In the genomic region with DNA sequence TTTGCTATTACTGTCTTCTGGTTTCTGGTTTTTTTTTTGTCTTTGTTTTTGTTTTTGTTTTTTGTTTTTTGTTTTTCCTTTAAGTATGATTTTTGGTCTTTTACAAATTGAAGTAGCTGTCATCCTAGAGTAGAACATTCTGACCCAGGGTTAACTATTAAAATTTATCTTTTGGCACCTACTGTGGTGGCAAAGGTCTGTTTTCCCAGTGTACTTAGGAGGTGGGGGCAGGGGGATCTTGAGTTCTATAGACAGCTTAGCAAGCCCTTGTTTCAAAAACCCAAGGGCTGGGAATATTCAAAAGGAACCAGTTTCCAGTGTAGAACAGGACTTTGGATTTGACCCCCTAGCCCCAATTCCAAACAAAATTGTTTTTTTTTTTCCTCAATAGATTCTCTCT, we compare ENCODE assay signal across 26 mouse cellular contexts. TPM values are rescaled to one million over a fixed set of nuclear protein-coding genes. Genes with fewer than 3 reads are reported as not detected.
DNase-seq lines count a peak whose midpoint lies in the region; ATAC-seq and TF ChIP-seq lines count a peak whose summit lies in the region.
"Had no signal": no experiment of that assay in that cellular context is flagged by ENCODE, and none has a peak within 500 bp of the region (broad histone marks: within the 10 kb centered on the region; RNA-seq: fewer than 3 reads in every experiment).

No protein-coding gene starts in this region.

- no peaks in the 10 kb centered on the region for H3K27me3 ChIP-seq in kidney, adult 2 months (replicated peaks; ENCODE audit: control insufficient read depth, insufficient read depth, low read length)
- no peaks in the 10 kb centered on the region for H3K27me3 ChIP-seq in kidney, embryonic 14.5 days (ENCODE audit: control insufficient read depth, insufficient read depth, low read length)
- no peaks in the 10 kb centered on the region for H3K27me3 ChIP-seq in CH12.LX (replicated peaks)
- H3K27me3 ChIP-seq: embryonic facial prominence, embryonic 12.5 days; embryonic facial prominence, embryonic 15.5 days; hindbrain, embryonic 13.5 days; Patski had no signal

- no peak for TF ChIP-seq POLR2A in kidney, adult 2 months (IDR thresholded peaks at IDR 0.05; ENCODE audit: low read depth, low read length)
- TF ChIP-seq POLR2A in CH12.LX (IDR thresholded peaks at IDR 0.05; ENCODE audit: low read depth, low read length) = no peak

- no peak overlapping the region for H3K27ac ChIP-seq in kidney, adult 2 months (ENCODE audit: insufficient read depth, low read depth, low read length)
- no peak overlapping the region for H3K27ac ChIP-seq in kidney, embryonic 14.5 days (ENCODE audit: low read depth, low read length)
- H3K27ac ChIP-seq in CH12.LX (ENCODE audit: insufficient read depth, low read depth) = no peak overlapping the region
- H3K27ac ChIP-seq: embryonic facial prominence, embryonic 12.5 days; embryonic facial prominence, embryonic 15.5 days; gastrocnemius, adult 2 months; hindbrain, embryonic 10.5 days; hindbrain, embryonic 13.5 days had no signal

- no peak overlapping the region for H3K4me3 ChIP-seq in kidney, adult 2 months (ENCODE audit: insufficient read depth, low read depth, low read length)
- H3K4me3 ChIP-seq in kidney, embryonic 14.5 days (ENCODE audit: low read length) = no peak overlapping the region
- no peak overlapping the region for H3K4me3 ChIP-seq in CH12.LX (replicated peaks in 1 of 3; ENCODE audit: low read depth in 2 of 3, low read length in 2 of 3, poor library complexity in 1 of 3)
- H3K4me3 ChIP-seq: embryonic facial prominence, embryonic 12.5 days; embryonic facial prominence, embryonic 15.5 days; gastrocnemius, adult 2 months; hindbrain, embryonic 10.5 days; hindbrain, embryonic 13.5 days had no signal

- no peak for TF ChIP-seq EP300 in CH12.LX (IDR thresholded peaks at IDR 0.05; ENCODE audit: low read length)

- TF ChIP-seq CTCF in kidney, adult 2 months (conservative IDR thresholded peaks at IDR 0.05; ENCODE audit: insufficient read depth, insufficient read length, low read depth, low read length) = no peak
- TF ChIP-seq CTCF in CH12.LX (conservative IDR thresholded peaks at IDR 0.05 in 1 of 2, IDR thresholded peaks at IDR 0.05 in 1 of 2; ENCODE audit: low read depth in 2 of 2, low read length in 2 of 2) = no peak

- TF ChIP-seq RAD21 in CH12.LX (IDR thresholded peaks at IDR 0.05; ENCODE audit: low read depth, low read length) = no peak

- no peak overlapping the region for H3K9ac ChIP-seq in kidney, embryonic 14.5 days (ENCODE audit: low read depth, low read length)
- no peak overlapping the region for H3K9ac ChIP-seq in CH12.LX (ENCODE audit: insufficient read depth, low read depth)
- H3K9ac ChIP-seq: embryonic facial prominence, embryonic 12.5 days; embryonic facial prominence, embryonic 15.5 days; forebrain, postnatal 0 days; hindbrain, embryonic 13.5 days had no signal

- no peaks in the 10 kb centered on the region; the same call in 1 of the 2 replicates for H3K36me3 ChIP-seq in kidney, adult 2 months (ENCODE audit: control insufficient read depth, insufficient read depth, low read length)
- H3K36me3 ChIP-seq in kidney, embryonic 14.5 days (ENCODE audit: control insufficient read depth, insufficient read depth, low read length) = peaks cover 3% of the 10 kb centered on the region; the same call in 1 of the 2 replicates
- H3K36me3 ChIP-seq in CH12.LX (replicated peaks in 1 of 2; ENCODE audit: control insufficient read depth in 1 of 2, insufficient read depth in 1 of 2, low read length in 1 of 2) = peaks cover 0 to 30% of the 10 kb centered on the region in 2 experiments

- no peak overlapping the region for H3K4me2 ChIP-seq in kidney, embryonic 14.5 days (replicated peaks; ENCODE audit: low read depth, low read length)
- no peak overlapping the region for H3K4me2 ChIP-seq in CH12.LX (ENCODE audit: insufficient read depth, low read depth, poor library complexity, severe bottlenecking)
- H3K4me2 ChIP-seq: embryonic facial prominence, embryonic 12.5 days; embryonic facial prominence, embryonic 15.5 days; heart, embryonic 11.5 days; hindbrain, embryonic 13.5 days had no signal

- H3K9me3 ChIP-seq in kidney, embryonic 14.5 days (ENCODE audit: control insufficient read depth, low read length) = no peaks in the 10 kb centered on the region
- H3K9me3 ChIP-seq in CH12.LX (replicated peaks; ENCODE audit: low read length) = no peaks in the 10 kb centered on the region
- H3K9me3 ChIP-seq: embryonic facial prominence, embryonic 12.5 days; embryonic facial prominence, embryonic 15.5 days; G1E; hindbrain, embryonic 10.5 days; hindbrain, embryonic 13.5 days had no signal

- H3K79me2 ChIP-seq in CH12.LX (replicated peaks; ENCODE audit: control insufficient read depth, extremely low read depth, insufficient read depth, poor library complexity, severe bottlenecking) = peaks cover 78% of the 10 kb centered on the region

- ATAC-seq in kidney, embryonic 14.5 days (ENCODE audit: low FRiP score, low TSS enrichment) = no peak
- ATAC-seq: forebrain, embryonic 14.5 days; forebrain, postnatal 0 days; hindbrain, embryonic 16.5 days; Patski had no signal

- peaks cover 3% of the 10 kb centered on the region; the same call in 1 of the 2 replicates for H3K4me1 ChIP-seq in kidney, adult 2 months (ENCODE audit: control insufficient read depth, insufficient read depth, low read length)
- H3K4me1 ChIP-seq in kidney, embryonic 14.5 days (ENCODE audit: control insufficient read depth, insufficient read depth, low read length) = no peaks in the 10 kb centered on the region
- H3K4me1 ChIP-seq in CH12.LX (ENCODE audit: control insufficient read depth in 1 of 2, insufficient read depth in 2 of 2) = peaks cover 3 to 69% of the 10 kb centered on the region in 2 experiments
- H3K4me1 ChIP-seq: embryonic facial prominence, embryonic 12.5 days; embryonic facial prominence, embryonic 15.5 days; hindbrain, embryonic 10.5 days; hindbrain, embryonic 13.5 days had no signal

- dilution Hi-C loops in CH12.LX (cut with MboI; ENCODE audit: extremely low pct_ligation_motif_present, extremely low pct_unique_long_range_greater_than_20kb, low sequenced_read_pairs) = no loop called here

- DNase-seq in kidney, adult 2 months = peak; percentile 59
- DNase-seq in kidney, postnatal 10 days = no peak
- DNase-seq in kidney, postnatal 25 days = peak; percentile 25 to 27
- no peak for DNase-seq in CH12.LX (ENCODE audit: extremely low read depth)
- no peak for DNase-seq in thymus, postnatal 14 days
- DNase-seq: adrenal gland, adult 2 months; adrenal gland, postnatal 14 days; cerebellum, adult 11 months; cerebellum, adult 2 months; cerebellum, adult 9-11 months; cerebellum, postnatal 25 days; forebrain, postnatal 0 days; gastrocnemius, adult 2 months; gastrocnemius, postnatal 14 days; heart, adult 11 months; heart, postnatal 36 days had no signal

- in situ Hi-C loops in CH12.LX (cut with MboI; ENCODE audit: low pct_ligation_motif_present, low pct_unique_long_range_greater_than_20kb, low sequenced_read_pairs) = no loop called here

TF ChIP-seq in CH12.LX, 34 proteins besides CTCF, POLR2A, EP300 and RAD21:
- TF ChIP-seq E2F4 (IDR thresholded peaks at IDR 0.05; ENCODE audit: insufficient replicate concordance, low read depth, low read length) (no peak), CHD1 (IDR thresholded peaks at IDR 0.05; ENCODE audit: low read depth, low read length) (0 out of 2 replicates have a peak, but pooled peaks have one; percentile 22)
TF ChIP-seq in CH12.LX: peak in this region for 1.

RNA-seq across cellular contexts. Expression of gene Top1, which starts 18.7 kb away (rescaled TPM):
- polyA plus RNA-seq in kidney, adult 2 months (2012; rRNA removed) = 7.0 and 9.2 TPM in 2 replicates
- 108 and 120 TPM in 2 replicates for polyA plus RNA-seq in kidney, embryonic 14.5 days (2014; fragmentation: Nextera tagmentation; extraction: Ambion mirVana)
- total RNA-seq in CH12.LX (2012; rRNA removed) (91.3 and 150 TPM in 2 replicates), CH12.LX (2014; rRNA removed) (89.8 and 91.4 TPM in 2 replicates)
- polyA plus RNA-seq in CH12.LX (2012; ENCODE audit: insufficient read length, low read depth) = 299 and 312 TPM in 2 replicates

Comparison
In these comparisons a context has a peak if more than half of its experiments do, and no peak if none do; other contexts are left out.
1. DNase-seq: peak in kidney, adult 2 months (single experiment) and kidney, postnatal 25 days (2 of 2); none in kidney, postnatal 10 days (single experiment), CH12.LX (single experiment) and thymus, postnatal 14 days (single experiment).
2. RNA of gene Top1, which starts 18.7 kb away (polyA plus RNA-seq): 299 to 312 TPM in CH12.LX and 108 to 120 TPM in kidney, embryonic 14.5 days; 7.0 to 9.2 TPM in kidney, adult 2 months; every median in the first group is over 10 times any median in the second.